Mouse (Mus musculus): ENCODE data around the gene Serf2. TPM values are rescaled to one million over a fixed set of nuclear protein-coding genes. Genes with fewer than 3 reads are reported as not detected.

Serf2 gene
- total RNA-seq (2017): 152 to 251 TPM (median 235 TPM) in 3 replicates

DNA sequence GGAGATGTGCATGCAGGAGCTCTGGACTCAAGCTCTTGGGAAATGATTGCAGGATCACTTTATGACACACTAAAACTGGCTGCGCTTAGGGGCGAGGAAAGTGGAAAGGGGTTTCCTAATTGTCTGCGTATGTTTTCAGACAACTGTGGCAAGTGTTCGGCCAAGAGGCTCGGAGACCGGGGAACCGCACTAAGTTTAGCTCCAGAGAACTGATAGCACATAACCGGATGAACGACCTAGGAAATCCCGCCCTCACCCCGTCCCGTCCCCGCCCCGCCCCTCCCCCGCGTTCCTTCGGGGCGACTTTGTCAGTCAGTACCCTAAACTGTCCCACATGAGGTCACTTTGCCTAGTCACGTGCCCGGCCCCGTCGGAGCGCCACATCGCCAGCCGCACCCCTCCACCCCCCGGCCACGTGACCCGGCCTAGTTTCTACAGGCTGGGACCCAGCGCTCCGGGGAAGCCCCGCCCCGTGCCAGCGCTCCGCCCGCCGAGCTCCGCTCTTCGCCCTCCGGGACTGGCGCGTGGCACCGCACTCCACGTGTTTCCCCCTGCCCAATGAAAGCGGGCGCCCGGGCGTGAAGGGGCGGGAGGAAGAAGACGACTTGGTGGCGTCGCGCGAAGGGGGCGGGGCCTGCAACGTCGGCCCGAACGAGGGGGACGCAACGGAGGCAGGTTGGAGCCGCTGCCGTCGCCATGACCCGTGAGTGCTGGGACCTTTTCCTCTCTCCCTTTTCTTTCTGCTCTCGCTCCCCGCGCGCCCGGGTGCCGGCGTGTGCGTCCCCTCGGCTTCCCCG lies at the start of gene Serf2:
TSS of gene Serf2 (plus strand) at position 457 of the 797 bp plus-strand sequence.
- ATAC-seq (replicated peaks; ENCODE audit: insufficient number of reproducible peaks, low FRiP score, low TSS enrichment, poor library complexity, severe bottlenecking): peak; percentile 83

DNA sequence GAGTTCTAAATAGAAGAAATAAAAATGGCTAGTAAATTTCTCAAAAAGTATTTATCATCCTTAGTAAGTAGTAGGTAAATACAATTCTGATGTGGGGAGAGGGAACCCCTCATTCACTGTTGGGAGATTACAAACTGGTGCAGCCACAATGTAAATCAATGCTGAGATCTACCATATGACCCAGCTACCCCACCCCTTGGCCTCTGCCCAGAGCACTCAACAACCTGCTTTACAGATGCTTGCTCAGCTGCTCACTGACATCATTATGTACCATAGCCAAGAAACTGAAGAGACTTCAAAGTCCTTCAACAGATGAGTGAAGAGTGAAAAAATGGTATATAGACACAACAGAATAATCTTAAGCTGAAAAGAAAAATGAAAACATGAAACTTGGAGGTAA lies 45.7 kb upstream of the Serf2 start:
- ATAC-seq (replicated peaks; ENCODE audit: insufficient number of reproducible peaks, low FRiP score, low TSS enrichment, poor library complexity, severe bottlenecking): no peak

DNA sequence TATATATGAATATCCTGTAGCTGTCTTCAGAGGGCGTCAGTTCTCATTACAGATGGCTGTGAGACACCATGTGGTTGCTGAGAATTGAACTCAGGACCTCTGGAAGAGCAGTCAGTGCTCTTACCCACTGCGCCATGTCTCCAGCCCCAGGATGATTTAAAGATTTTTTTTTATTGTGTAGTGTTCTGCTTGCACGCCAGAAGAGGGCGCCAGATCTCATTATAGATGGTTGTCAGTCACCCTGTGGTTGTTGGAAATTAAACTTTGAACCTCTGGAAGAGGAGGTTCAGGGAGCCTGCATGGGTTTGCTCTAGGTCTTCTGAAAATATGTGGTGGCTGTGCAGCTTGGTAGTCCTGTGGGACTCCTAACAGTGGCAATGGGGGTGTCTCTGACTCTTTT lies 40.8 kb upstream of the Serf2 start:
- ATAC-seq (replicated peaks; ENCODE audit: insufficient number of reproducible peaks, low FRiP score, low TSS enrichment, poor library complexity, severe bottlenecking): peak; percentile 70; the same call in 1 of the 2 replicates

- 0 out of 2 replicates have a peak, but pooled peaks have one; percentile 1 for ATAC-seq (replicated peaks; ENCODE audit: insufficient number of reproducible peaks, low FRiP score, low TSS enrichment, poor library complexity, severe bottlenecking)
Measured at GRCm38 (mm10) chr2:121412843-121413386, 36.1 kb upstream of the Serf2 start.

- peak; percentile 85 for ATAC-seq (replicated peaks; ENCODE audit: insufficient number of reproducible peaks, low FRiP score, low TSS enrichment, poor library complexity, severe bottlenecking)
Measured at GRCm38 (mm10) chr2:121413387-121414042, 35.5 kb upstream of the Serf2 start, which contains the start of the genes Pdia3 and Catsper2. Gene Pdia3 (plus strand): TSS chr2:121413775. Gene Catsper2 (minus strand): TSS chr2:121413792.

- 0 out of 2 replicates have a peak, but pooled peaks have one; percentile 41 for ATAC-seq (replicated peaks; ENCODE audit: insufficient number of reproducible peaks, low FRiP score, low TSS enrichment, poor library complexity, severe bottlenecking)
Measured at GRCm38 (mm10) chr2:121414139-121414685, 34.8 kb upstream of the Serf2 start.

- no peak for ATAC-seq (replicated peaks; ENCODE audit: insufficient number of reproducible peaks, low FRiP score, low TSS enrichment, poor library complexity, severe bottlenecking)
Measured at GRCm38 (mm10) chr2:121415103-121415502, 33.9 kb upstream of the Serf2 start.

DNA sequence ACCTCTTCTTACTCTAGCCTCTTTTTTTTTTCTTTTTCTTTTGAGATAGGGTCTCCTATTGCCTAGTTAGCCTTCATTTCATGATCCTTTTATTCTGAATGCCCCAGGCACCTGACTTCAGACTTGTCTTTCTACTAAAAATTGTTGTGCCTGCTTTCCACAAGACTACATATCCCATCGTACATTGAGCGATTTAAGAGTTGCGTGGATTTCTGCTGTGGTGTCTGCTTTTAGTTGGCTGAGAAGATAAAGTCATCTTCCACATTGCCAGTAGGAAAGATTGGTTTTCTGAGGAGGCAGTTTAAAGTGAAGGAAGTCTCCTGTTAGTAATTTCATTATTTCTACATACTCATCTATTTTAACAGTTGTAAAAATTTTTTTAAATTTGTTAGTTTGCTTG lies 33.4 kb upstream of the Serf2 start:
- no peak for ATAC-seq (replicated peaks; ENCODE audit: insufficient number of reproducible peaks, low FRiP score, low TSS enrichment, poor library complexity, severe bottlenecking)

DNA sequence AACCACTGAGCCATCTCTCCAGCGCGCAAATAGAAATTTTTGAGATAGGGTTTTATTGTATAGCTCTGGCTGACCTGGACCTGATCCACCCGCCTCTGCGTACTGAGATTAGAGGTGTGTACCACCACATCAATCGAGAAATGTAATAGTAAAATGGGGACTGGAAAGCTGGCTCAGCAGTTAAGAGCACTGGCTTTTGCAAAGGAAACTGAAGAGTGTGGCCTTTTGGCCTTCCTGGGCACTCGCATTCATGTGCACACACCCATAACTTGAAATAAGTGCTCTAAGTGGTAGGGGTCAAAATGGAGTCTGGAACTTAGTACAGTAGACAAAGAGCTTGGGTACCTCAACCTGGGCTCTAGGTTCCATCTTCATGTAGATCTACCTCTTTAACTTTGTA lies 32.6 kb upstream of the Serf2 start:
- ATAC-seq (replicated peaks; ENCODE audit: insufficient number of reproducible peaks, low FRiP score, low TSS enrichment, poor library complexity, severe bottlenecking): no peak

DNA sequence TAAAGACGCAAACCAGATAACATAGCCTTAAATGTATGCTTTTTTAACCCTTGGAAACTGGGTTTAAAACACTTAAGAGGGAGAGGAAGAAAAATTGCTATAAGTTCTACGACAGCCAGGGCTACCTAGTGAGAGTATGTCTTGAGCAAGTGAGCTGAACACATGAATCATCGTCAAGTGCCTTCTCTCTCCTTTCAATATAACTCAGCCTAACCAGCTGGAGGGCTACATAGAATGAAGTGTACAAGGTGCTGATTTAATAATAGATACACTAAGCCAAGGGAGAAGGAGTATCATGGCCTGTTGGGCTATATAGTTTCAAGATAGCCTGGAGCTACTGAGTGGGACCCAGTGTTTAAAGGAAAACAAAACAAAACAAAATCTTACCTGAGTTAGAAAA lies 30.5 kb upstream of the Serf2 start:
- ATAC-seq (replicated peaks; ENCODE audit: insufficient number of reproducible peaks, low FRiP score, low TSS enrichment, poor library complexity, severe bottlenecking): no peak

DNA sequence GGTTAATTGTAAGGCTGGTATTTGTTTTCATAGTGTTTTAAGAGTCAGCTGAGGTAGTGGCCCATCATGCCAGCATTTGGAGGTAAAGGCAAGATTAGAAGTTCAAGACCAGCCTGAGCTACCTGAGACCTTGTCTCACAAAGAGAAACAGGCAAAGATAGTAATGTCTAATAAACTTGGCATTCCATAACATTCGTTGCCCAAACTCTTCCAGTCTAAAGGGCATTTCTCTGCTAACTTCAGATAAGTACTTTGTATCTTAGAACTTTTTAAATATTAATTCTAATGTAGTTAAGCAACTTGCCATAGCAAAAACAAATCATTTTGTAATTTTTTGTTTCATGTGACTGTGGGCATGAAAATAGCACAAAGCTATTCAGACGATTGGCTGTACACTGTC lies 25.8 kb upstream of the Serf2 start:
- ATAC-seq (replicated peaks; ENCODE audit: insufficient number of reproducible peaks, low FRiP score, low TSS enrichment, poor library complexity, severe bottlenecking): no peak

GRCm38 (mm10) chr2:121425890-121426289 lies 23.1 kb upstream of the Serf2 start:
- no peak for ATAC-seq (replicated peaks; ENCODE audit: insufficient number of reproducible peaks, low FRiP score, low TSS enrichment, poor library complexity, severe bottlenecking)

- 0 out of 2 replicates have a peak, but pooled peaks have one; percentile 50 for ATAC-seq (replicated peaks; ENCODE audit: insufficient number of reproducible peaks, low FRiP score, low TSS enrichment, poor library complexity, severe bottlenecking)
Measured at GRCm38 (mm10) chr2:121434854-121435253, 14.1 kb upstream of the Serf2 start.

- no peak for ATAC-seq (replicated peaks; ENCODE audit: insufficient number of reproducible peaks, low FRiP score, low TSS enrichment, poor library complexity, severe bottlenecking)
Measured at GRCm38 (mm10) chr2:121439746-121440145, 9.2 kb upstream of the Serf2 start.

- ATAC-seq (replicated peaks; ENCODE audit: insufficient number of reproducible peaks, low FRiP score, low TSS enrichment, poor library complexity, severe bottlenecking): no peak
Measured at GRCm38 (mm10) chr2:121440834-121441605, 8.0 kb upstream of the Serf2 start.

DNA sequence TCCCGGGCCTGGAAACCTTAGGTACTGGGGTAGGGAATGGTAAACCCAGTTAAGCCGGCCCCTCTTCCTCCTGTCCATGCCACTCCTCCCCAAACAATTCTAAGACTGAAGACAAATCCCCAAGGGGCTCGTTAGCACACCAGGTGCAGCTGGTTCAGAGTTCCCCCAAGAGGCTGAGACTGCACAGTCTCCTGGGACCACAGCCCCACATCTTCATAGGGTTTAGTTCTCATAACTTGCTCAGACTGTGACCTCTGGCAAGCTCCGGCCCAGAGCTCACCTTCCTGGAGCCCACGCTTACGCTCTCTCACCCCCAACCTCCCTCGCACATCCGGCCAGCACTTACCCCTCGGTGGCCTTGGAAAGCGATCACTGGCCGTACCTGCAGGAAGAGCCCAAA lies 7.2 kb upstream of the Serf2 start:
- peak; percentile 32; the same call in 1 of the 2 replicates for ATAC-seq (replicated peaks; ENCODE audit: insufficient number of reproducible peaks, low FRiP score, low TSS enrichment, poor library complexity, severe bottlenecking)

GRCm38 (mm10) chr2:121442259-121443067 lies 6.5 kb upstream of the Serf2 start:
- peak; percentile 76 for ATAC-seq (replicated peaks; ENCODE audit: insufficient number of reproducible peaks, low FRiP score, low TSS enrichment, poor library complexity, severe bottlenecking)

DNA sequence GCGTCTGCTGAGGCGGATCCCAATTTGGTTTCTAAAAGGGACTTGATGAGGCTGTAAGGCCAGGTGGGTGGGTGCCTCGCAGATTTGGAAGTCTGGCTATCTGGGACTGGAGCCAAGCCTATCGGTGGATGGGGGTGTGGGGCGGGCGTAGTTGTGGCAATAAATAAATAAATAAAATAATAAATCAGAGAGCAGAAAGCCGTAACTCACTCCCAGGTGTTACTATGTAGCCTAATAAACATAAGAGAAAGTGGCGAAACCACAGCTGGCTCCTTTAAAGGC lies 6.0 kb upstream of the Serf2 start:
- ATAC-seq (replicated peaks; ENCODE audit: insufficient number of reproducible peaks, low FRiP score, low TSS enrichment, poor library complexity, severe bottlenecking): no peak

Measured in monocyte, adult 5-6 weeks (primary cell).